18 mouse cellular contexts compared by ENCODE assay signal in the genomic region with DNA sequence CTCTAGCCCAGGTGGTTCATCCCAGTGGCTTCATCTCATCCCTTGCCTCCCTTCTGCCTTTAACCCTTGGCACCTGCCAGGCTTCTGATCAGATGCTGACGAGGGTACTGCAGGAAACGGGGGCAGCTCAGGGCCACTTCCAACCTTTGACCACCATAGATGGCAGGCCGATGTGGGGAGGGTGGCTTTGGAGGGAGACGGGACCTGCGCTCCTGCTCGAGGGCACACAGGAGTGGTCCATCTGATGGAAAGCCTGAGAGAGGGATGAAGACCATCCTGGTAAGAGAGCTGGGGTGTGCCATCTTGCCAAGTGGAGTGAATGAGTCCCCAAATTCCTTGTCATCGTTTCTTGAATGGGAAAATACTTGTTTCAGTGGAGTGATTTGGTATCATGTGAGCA. TPM values are rescaled to one million over a fixed set of nuclear protein-coding genes. Genes with fewer than 3 reads are reported as not detected.
DNase-seq lines count a peak whose midpoint lies in the region; ATAC-seq and TF ChIP-seq lines count a peak whose summit lies in the region.
"Had no signal": no experiment of that assay in that cellular context is flagged by ENCODE, and none has a peak within 500 bp of the region (broad histone marks: within the 10 kb centered on the region; RNA-seq: fewer than 3 reads in every experiment).

No protein-coding gene starts in this region.

- ATAC-seq in forebrain, embryonic 16.5 days: no peak
- ATAC-seq in kidney, embryonic 14.5 days (ENCODE audit: low FRiP score, low TSS enrichment): no peak
- no peak for ATAC-seq in lung, embryonic 15.5 days (ENCODE audit: borderline replicate concordance, extremely low read depth, low FRiP score, low TSS enrichment)
- ATAC-seq: forebrain, embryonic 14.5 days; hindbrain, postnatal 0 days had no signal

- peaks cover 46% of the 10 kb centered on the region for H3K4me1 ChIP-seq in forebrain, embryonic 10.5 days
- H3K4me1 ChIP-seq in forebrain, embryonic 16.5 days (replicated peaks; ENCODE audit: control insufficient read depth, insufficient read depth, low read length): peaks cover 30% of the 10 kb centered on the region
- peaks cover 15% of the 10 kb centered on the region for H3K4me1 ChIP-seq in kidney, embryonic 14.5 days (ENCODE audit: control insufficient read depth, insufficient read depth, low read length)
- peaks cover 33% of the 10 kb centered on the region for H3K4me1 ChIP-seq in lung, embryonic 15.5 days

- H3ac ChIP-seq in myocyte (ENCODE audit: control insufficient read depth, insufficient read length): no peak overlapping the region

- 94% methylated on average over 7 of the region's 7 CpGs for WGBS in forebrain, embryonic 10.5 days
- whole genome bisulfite sequencing in forebrain, embryonic 16.5 days: 89% methylated on average over 7 of the region's 7 CpGs
- 90% methylated on average over 7 of the region's 7 CpGs for WGBS in kidney, embryonic 14.5 days
- 86% methylated on average over 7 of the region's 7 CpGs for WGBS in lung, embryonic 15.5 days

- H3K27me3 ChIP-seq in forebrain, embryonic 10.5 days (ENCODE audit: poor library complexity, severe bottlenecking): 0 out of 2 replicates have a peak, but pooled peaks cover 3% of the 10 kb centered on the region
- no peaks in the 10 kb centered on the region for H3K27me3 ChIP-seq in forebrain, embryonic 16.5 days (replicated peaks; ENCODE audit: control insufficient read depth, insufficient read depth, low read length)
- no peaks in the 10 kb centered on the region for H3K27me3 ChIP-seq in kidney, embryonic 14.5 days (ENCODE audit: control insufficient read depth, insufficient read depth, low read length)
- H3K27me3 ChIP-seq in lung, embryonic 15.5 days: no peaks in the 10 kb centered on the region
- H3K27me3 ChIP-seq in myocyte (ENCODE audit: control insufficient read depth, insufficient read depth, insufficient read length): no peaks in the 10 kb centered on the region
- H3K27me3 ChIP-seq: hindbrain, embryonic 12.5 days had no signal

- no peak overlapping the region for H3K27ac ChIP-seq in forebrain, embryonic 10.5 days
- H3K27ac ChIP-seq in forebrain, embryonic 16.5 days (ENCODE audit: low read length): no peak overlapping the region
- H3K27ac ChIP-seq in kidney, embryonic 14.5 days (ENCODE audit: low read depth, low read length): no peak overlapping the region
- H3K27ac ChIP-seq in lung, embryonic 15.5 days: no peak overlapping the region
- H3K27ac ChIP-seq: hindbrain, embryonic 12.5 days; hindbrain, postnatal 0 days had no signal

- peak overlapping the region; percentile 75 for H3K4me3 ChIP-seq in forebrain, embryonic 10.5 days
- H3K4me3 ChIP-seq in forebrain, embryonic 16.5 days (replicated peaks; ENCODE audit: low read length): no peak overlapping the region
- H3K4me3 ChIP-seq in kidney, embryonic 14.5 days (ENCODE audit: low read length): no peak overlapping the region
- H3K4me3 ChIP-seq in lung, embryonic 15.5 days: peak overlapping the region; percentile 94; the same call in 1 of the 2 replicates
- peak overlapping the region; percentile 54 for H3K4me3 ChIP-seq in myocyte

- no peak overlapping the region for H3K4me2 ChIP-seq in forebrain, embryonic 16.5 days (ENCODE audit: low read length)
- H3K4me2 ChIP-seq in kidney, embryonic 14.5 days (replicated peaks; ENCODE audit: low read depth, low read length): no peak overlapping the region
- H3K4me2 ChIP-seq in lung, embryonic 15.5 days: no peak overlapping the region
- H3K4me2 ChIP-seq in myocyte (ENCODE audit: low read depth): peak overlapping the region; percentile 94

- no peaks in the 10 kb centered on the region; the same call in 1 of the 2 replicates for H3K9me3 ChIP-seq in forebrain, embryonic 10.5 days
- no peaks in the 10 kb centered on the region for H3K9me3 ChIP-seq in forebrain, embryonic 16.5 days (ENCODE audit: control insufficient read depth, low read length)
- H3K9me3 ChIP-seq in kidney, embryonic 14.5 days (ENCODE audit: control insufficient read depth, low read length): no peaks in the 10 kb centered on the region
- no peaks in the 10 kb centered on the region for H3K9me3 ChIP-seq in lung, embryonic 15.5 days
- H3K9me3 ChIP-seq: embryonic facial prominence, embryonic 10.5 days; G1E; hindbrain, embryonic 12.5 days had no signal

- H3K79me2 ChIP-seq in myocyte (ENCODE audit: control insufficient read depth, insufficient read depth): peaks cover 14% of the 10 kb centered on the region

- peak; percentile 9 for TF ChIP-seq POLR2A in myocyte (IDR thresholded peaks at IDR 0.05; ENCODE audit: insufficient read length, low read depth)

- peaks cover 57% of the 10 kb centered on the region for H3K36me3 ChIP-seq in forebrain, embryonic 10.5 days (replicated peaks)
- H3K36me3 ChIP-seq in forebrain, embryonic 16.5 days (ENCODE audit: control insufficient read depth, insufficient read depth): no peaks in the 10 kb centered on the region; the same call in 1 of the 2 replicates
- H3K36me3 ChIP-seq in kidney, embryonic 14.5 days (ENCODE audit: control insufficient read depth, insufficient read depth, low read length): peaks cover 54% of the 10 kb centered on the region
- H3K36me3 ChIP-seq in lung, embryonic 15.5 days: peaks cover 48% of the 10 kb centered on the region
- H3K36me3 ChIP-seq in myocyte (ENCODE audit: control insufficient read depth, insufficient read depth): peaks cover 21% of the 10 kb centered on the region

- DNase-seq in forebrain, embryonic 10.5 days (ENCODE audit: extremely low spot score, low spot score): no peak
- peak; percentile 4 for DNase-seq in kidney, adult 11 months
- DNase-seq in lung, postnatal 10 days: no peak
- no peak for DNase-seq in ovary, postnatal 10 days (ENCODE audit: low spot score)
- DNase-seq: adrenal gland, adult 8-10 months; adrenal gland, postnatal 36 days; gastrocnemius, postnatal 36 days; heart, adult 18-20 months; heart, postnatal 36 days had no signal

- no peak overlapping the region for H3K9ac ChIP-seq in forebrain, embryonic 16.5 days (replicated peaks; ENCODE audit: low read depth, low read length)
- no peak overlapping the region for H3K9ac ChIP-seq in kidney, embryonic 14.5 days (ENCODE audit: low read depth, low read length)
- H3K9ac ChIP-seq in lung, embryonic 15.5 days: no peak overlapping the region

TF ChIP-seq in myocyte, 11 proteins besides CTCF, POLR2A, EP300 and RAD21:
- TF ChIP-seq E2F4 (IDR thresholded peaks at IDR 0.05; ENCODE audit: insufficient read depth) (no peak), POLR2AphosphoS2 (IDR thresholded peaks at IDR 0.05; ENCODE audit: insufficient read length, low read depth) (peak; percentile 21)

RNA-seq across cellular contexts. Expression of a gene that starts 1.9 kb away (rescaled TPM):
- 106 and 108 TPM in 2 replicates for polyA plus RNA-seq in forebrain, embryonic 10.5 days (2016; fragmentation: Nextera tagmentation; extraction: Ambion mirVana)
- polyA plus RNA-seq in forebrain, embryonic 16.5 days (2015; fragmentation: Nextera tagmentation; extraction: Ambion mirVana): 92.2 and 96.3 TPM in 2 replicates
- 104 and 105 TPM in 2 replicates for polyA plus RNA-seq in kidney, embryonic 14.5 days (2014; fragmentation: Nextera tagmentation; extraction: Ambion mirVana)
- polyA plus RNA-seq in lung, embryonic 15.5 days (2015; fragmentation: Nextera tagmentation; extraction: Ambion mirVana): 91.2 and 96.3 TPM in 2 replicates
- 124 TPM for polyA plus RNA-seq in myocyte (2012; fragmentation: generic; extraction: Trizol)

RNA-seq across cellular contexts. Expression of a gene that starts 4.5 kb away (rescaled TPM):
- polyA plus RNA-seq in forebrain, embryonic 10.5 days (2016; fragmentation: Nextera tagmentation; extraction: Ambion mirVana): 28.4 and 31.8 TPM in 2 replicates
- 37.3 and 45.4 TPM in 2 replicates for polyA plus RNA-seq in forebrain, embryonic 16.5 days (2015; fragmentation: Nextera tagmentation; extraction: Ambion mirVana)
- polyA plus RNA-seq in kidney, embryonic 14.5 days (2014; fragmentation: Nextera tagmentation; extraction: Ambion mirVana): 23.8 and 25.7 TPM in 2 replicates
- 15.9 and 18.7 TPM in 2 replicates for polyA plus RNA-seq in lung, embryonic 15.5 days (2015; fragmentation: Nextera tagmentation; extraction: Ambion mirVana)
- polyA plus RNA-seq in myocyte (2012; fragmentation: generic; extraction: Trizol): 14.2 TPM

RNA-seq across cellular contexts. Expression of a gene that starts 8.8 kb away (rescaled TPM):
- polyA plus RNA-seq in forebrain, embryonic 10.5 days (2016; fragmentation: Nextera tagmentation; extraction: Ambion mirVana): 24.1 and 29.0 TPM in 2 replicates
- polyA plus RNA-seq in forebrain, embryonic 16.5 days (2015; fragmentation: Nextera tagmentation; extraction: Ambion mirVana): 57.0 and 58.6 TPM in 2 replicates
- 19.7 and 24.7 TPM in 2 replicates for polyA plus RNA-seq in kidney, embryonic 14.5 days (2014; fragmentation: Nextera tagmentation; extraction: Ambion mirVana)
- polyA plus RNA-seq in lung, embryonic 15.5 days (2015; fragmentation: Nextera tagmentation; extraction: Ambion mirVana): 41.3 and 42.8 TPM in 2 replicates
- 119 TPM for polyA plus RNA-seq in myocyte (2012; fragmentation: generic; extraction: Trizol)

RNA-seq across cellular contexts. Expression of a gene that starts 19.6 kb away (rescaled TPM):
- polyA plus RNA-seq in forebrain, embryonic 10.5 days (2016; fragmentation: Nextera tagmentation; extraction: Ambion mirVana): 32.8 and 33.6 TPM in 2 replicates
- 19.1 and 23.9 TPM in 2 replicates for polyA plus RNA-seq in forebrain, embryonic 16.5 days (2015; fragmentation: Nextera tagmentation; extraction: Ambion mirVana)
- 21.6 and 26.8 TPM in 2 replicates for polyA plus RNA-seq in kidney, embryonic 14.5 days (2014; fragmentation: Nextera tagmentation; extraction: Ambion mirVana)
- polyA plus RNA-seq in lung, embryonic 15.5 days (2015; fragmentation: Nextera tagmentation; extraction: Ambion mirVana): 40.4 and 44.4 TPM in 2 replicates
- 96.4 TPM for polyA plus RNA-seq in myocyte (2012; fragmentation: generic; extraction: Trizol)

RNA-seq across cellular contexts. Expression of a gene that starts 19.9 kb away (rescaled TPM):
- polyA plus RNA-seq in forebrain, embryonic 10.5 days (2016; fragmentation: Nextera tagmentation; extraction: Ambion mirVana): 42.7 and 48.9 TPM in 2 replicates
- polyA plus RNA-seq in forebrain, embryonic 16.5 days (2015; fragmentation: Nextera tagmentation; extraction: Ambion mirVana): 106 and 127 TPM in 2 replicates
- polyA plus RNA-seq in kidney, embryonic 14.5 days (2014; fragmentation: Nextera tagmentation; extraction: Ambion mirVana): 45.5 and 60.2 TPM in 2 replicates
- polyA plus RNA-seq in lung, embryonic 15.5 days (2015; fragmentation: Nextera tagmentation; extraction: Ambion mirVana): 38.6 and 43.4 TPM in 2 replicates
- polyA plus RNA-seq in myocyte (2012; fragmentation: generic; extraction: Trizol): 30.0 TPM

Comparison
In these comparisons a context has a peak if more than half of its experiments do, and no peak if none do; other contexts are left out.
1. H3K4me3 ChIP-seq: peak in forebrain, embryonic 10.5 days (single experiment), lung, embryonic 15.5 days (single experiment) and myocyte (single experiment); none in forebrain, embryonic 16.5 days (single experiment) and kidney, embryonic 14.5 days (single experiment).